Mouse (Mus musculus): ENCODE data around the gene Zyx.

- no peak for TF ChIP-seq CTCF (IDR thresholded peaks at IDR 0.05; ENCODE audit: control insufficient read depth, insufficient read depth, insufficient replicate concordance, low read depth, low read length)
- TF ChIP-seq POLR2A (IDR thresholded peaks at IDR 0.05; ENCODE audit: control insufficient read depth, low read depth, low read length), result no peak
Measured at GRCm38 (mm10) chr6:42324067-42324481, 25.4 kb upstream of the Zyx start.
